Comparison of ENCODE assay signal across 31 mouse cellular contexts in genomic region chr7:39857301-39857700, GRCm38 (mm10).
"Had no signal": no experiment of that assay in that cellular context is flagged by ENCODE, and none has a peak within 500 bp of the region (broad histone marks: within the 10 kb centered on the region; RNA-seq: fewer than 3 reads in every experiment).

No protein-coding gene starts in this region.

- H3K9ac ChIP-seq: limb, embryonic 12.5 days; limb, embryonic 13.5 days; limb, embryonic 15.5 days; liver, embryonic 12.5 days; liver, embryonic 13.5 days; liver, embryonic 14.5 days; liver, embryonic 15.5 days; liver, postnatal 0 days; lung, embryonic 14.5 days; lung, embryonic 15.5 days; midbrain, embryonic 12.5 days; midbrain, embryonic 13.5 days; midbrain, embryonic 15.5 days; neural tube, embryonic 12.5 days had no signal

- H3K4me1 ChIP-seq: limb, embryonic 10.5 days; limb, embryonic 12.5 days; limb, embryonic 13.5 days; limb, embryonic 15.5 days; liver, embryonic 12.5 days; liver, embryonic 13.5 days; liver, embryonic 15.5 days; lung, embryonic 15.5 days; midbrain, embryonic 10.5 days; midbrain, embryonic 12.5 days; midbrain, embryonic 15.5 days had no signal

- H3K4me3 ChIP-seq: limb, embryonic 10.5 days; limb, embryonic 12.5 days; limb, embryonic 13.5 days; limb, embryonic 15.5 days; liver, embryonic 12.5 days; liver, embryonic 13.5 days; liver, embryonic 15.5 days; lung, embryonic 15.5 days; midbrain, embryonic 10.5 days; midbrain, embryonic 12.5 days; midbrain, embryonic 13.5 days; midbrain, embryonic 15.5 days; myocyte; neural tube, embryonic 12.5 days had no signal

- H3K36me3 ChIP-seq: limb, embryonic 10.5 days; limb, embryonic 12.5 days; limb, embryonic 13.5 days; limb, embryonic 15.5 days; liver, embryonic 12.5 days; liver, embryonic 13.5 days; liver, embryonic 15.5 days; lung, embryonic 15.5 days; midbrain, embryonic 10.5 days; midbrain, embryonic 12.5 days; midbrain, embryonic 13.5 days; midbrain, embryonic 15.5 days; neural tube, embryonic 12.5 days had no signal

- H3K27me3 ChIP-seq: limb, embryonic 12.5 days; limb, embryonic 13.5 days; limb, embryonic 15.5 days; liver, embryonic 12.5 days; liver, embryonic 13.5 days; liver, embryonic 15.5 days; lung, embryonic 15.5 days; midbrain, embryonic 12.5 days; midbrain, embryonic 13.5 days; midbrain, embryonic 15.5 days; neural tube, embryonic 12.5 days had no signal

- DNase-seq: left cerebral cortex, postnatal 4 days; liver; liver, embryonic 13.5 days; liver, postnatal 0 days; lung, adult 18-20 months; lung, adult 2 months; lung, embryonic 14.5 days; lung, postnatal 10 days; lung, postnatal 14 days; lung, postnatal 36 days; lung, postnatal 4 days; midbrain, embryonic 14.5 days had no signal

- H3K4me2 ChIP-seq: limb, embryonic 12.5 days; limb, embryonic 13.5 days; limb, embryonic 15.5 days; liver, embryonic 11.5 days; liver, embryonic 12.5 days; liver, embryonic 13.5 days; liver, embryonic 15.5 days; lung, embryonic 14.5 days; lung, embryonic 15.5 days; midbrain, embryonic 11.5 days; midbrain, embryonic 12.5 days; midbrain, embryonic 13.5 days; midbrain, embryonic 15.5 days; neural tube, embryonic 12.5 days had no signal

- H3K9me3 ChIP-seq: limb, embryonic 10.5 days; limb, embryonic 12.5 days; limb, embryonic 13.5 days; limb, embryonic 15.5 days; liver, embryonic 12.5 days; liver, embryonic 13.5 days; liver, embryonic 15.5 days; lung, embryonic 15.5 days; midbrain, embryonic 10.5 days; midbrain, embryonic 12.5 days; midbrain, embryonic 13.5 days; midbrain, embryonic 15.5 days; neural tube, embryonic 12.5 days had no signal

- H3K27ac ChIP-seq: limb, embryonic 10.5 days; limb, embryonic 12.5 days; limb, embryonic 13.5 days; limb, embryonic 15.5 days; liver, embryonic 12.5 days; liver, embryonic 13.5 days; liver, embryonic 14.5 days; liver, embryonic 15.5 days; lung, embryonic 15.5 days; macrophage; midbrain, embryonic 10.5 days; midbrain, embryonic 12.5 days; midbrain, embryonic 13.5 days; midbrain, embryonic 15.5 days; neural tube, embryonic 12.5 days had no signal

- ATAC-seq: liver, embryonic 12.5 days; liver, postnatal 0 days; lung, postnatal 0 days; midbrain, embryonic 13.5 days; midbrain, embryonic 15.5 days; midbrain, embryonic 16.5 days had no signal
